Mouse (Mus musculus): ENCODE measurements at regions not wholly inside any gene's neighbourhood (a gene's known extent, or its start where the extent isn't known, plus 50 kb on each side); places are given as distances from the start of the nearest gene placed in this dataset.

GRCm38 (mm10) chr13:114639531-114639930 is 178.5 kb upstream of the Mocs2 start:
- TF ChIP-seq CTCF (IDR thresholded peaks at IDR 0.05; ENCODE audit: low read depth) (no peak), EP300 (optimal IDR thresholded peaks at IDR 0.05) (no peak)
